Mouse (Mus musculus): ENCODE measurements at regions not wholly inside any gene's neighbourhood (a gene's known extent, or its start where the extent isn't known, plus 50 kb on each side); places are given as distances from the start of the nearest gene placed in this dataset.

DNA sequence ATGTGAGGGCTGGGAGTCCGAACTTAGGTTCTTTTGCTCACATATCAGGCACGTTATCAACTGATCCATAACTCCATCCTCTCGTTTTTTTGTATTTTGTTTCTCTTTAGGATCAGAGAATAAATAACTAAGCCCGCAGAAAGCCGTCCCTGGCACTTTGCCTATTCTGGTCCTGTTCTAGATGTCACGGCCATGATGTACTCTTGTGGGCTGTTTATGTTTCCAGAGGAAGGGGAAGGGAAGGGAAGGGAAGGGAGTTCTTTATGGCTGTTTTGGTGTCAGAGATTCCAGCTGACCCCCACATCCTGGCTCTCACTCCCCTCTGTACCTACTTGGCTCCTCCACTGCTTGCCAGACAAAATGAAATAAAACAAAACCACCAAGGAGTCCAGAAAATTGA, 272.1 kb upstream of the Gadl1 start:
- Histone ChIP-seq H3K4me3 (ENCODE audit: low read depth, low read length) (no peak overlapping the region), H3K9ac (ENCODE audit: low read depth, low read length) (no peak overlapping the region), H3K36me3 (ENCODE audit: control insufficient read depth, insufficient read depth, low read length) (no peaks in the 10 kb centered on the region), H3K27ac (ENCODE audit: low read depth, low read length) (no peak overlapping the region), H3K4me1 (ENCODE audit: control insufficient read depth, insufficient read depth, low read length) (no peaks in the 10 kb centered on the region), H3K4me2 (no peak overlapping the region), H3K9me3 (replicated peaks; ENCODE audit: control insufficient read depth, low read length) (no peaks in the 10 kb centered on the region), H3K27me3 (ENCODE audit: control insufficient read depth, insufficient read depth, low read length) (no peaks in the 10 kb centered on the region)
- ATAC-seq (replicated peaks; ENCODE audit: insufficient number of reproducible peaks, low FRiP score, low TSS enrichment): no peak
- 67% methylated on average over 6 of the region's 6 CpGs for WGBS (ENCODE audit: insufficient replicate concordance)

DNA sequence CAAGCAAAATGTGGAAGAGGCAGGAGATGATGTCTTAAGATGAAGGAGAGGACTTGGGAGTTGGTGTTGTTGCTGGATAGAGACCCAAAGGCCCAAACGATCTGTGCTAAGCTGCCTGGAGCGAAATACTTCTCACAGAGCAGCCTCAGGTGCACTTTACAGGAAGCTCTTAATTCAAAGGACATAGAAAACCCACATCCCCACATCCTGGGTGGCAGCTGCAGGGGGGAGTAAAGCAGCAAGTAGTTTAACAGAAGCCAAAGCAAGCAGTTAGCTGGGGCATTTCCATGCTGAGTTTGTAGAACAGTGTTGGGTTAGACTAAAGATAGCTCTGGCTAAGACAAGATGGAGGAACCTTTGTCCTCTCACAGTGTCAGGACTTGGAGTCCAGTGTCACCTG, 268.5 kb upstream of the Gadl1 start:
- no peak for ATAC-seq (replicated peaks; ENCODE audit: insufficient number of reproducible peaks, low FRiP score, low TSS enrichment)
- no peaks in the 10 kb centered on the region for H3K4me1 ChIP-seq (ENCODE audit: control insufficient read depth, insufficient read depth, low read length)
- 80% methylated on average over 2 of the region's 2 CpGs for WGBS (ENCODE audit: insufficient replicate concordance)

GRCm38 (mm10) chr9:115642032-115642431, 267.2 kb upstream of the Gadl1 start:
- Histone ChIP-seq H3K27ac (ENCODE audit: low read depth, low read length) (no peak overlapping the region), H3K27me3 (ENCODE audit: control insufficient read depth, insufficient read depth, low read length) (no peaks in the 10 kb centered on the region), H3K4me3 (ENCODE audit: low read depth, low read length) (no peak overlapping the region), H3K36me3 (ENCODE audit: control insufficient read depth, insufficient read depth, low read length) (no peaks in the 10 kb centered on the region), H3K4me2 (no peak overlapping the region), H3K9ac (ENCODE audit: low read depth, low read length) (no peak overlapping the region), H3K4me1 (ENCODE audit: control insufficient read depth, insufficient read depth, low read length) (no peaks in the 10 kb centered on the region), H3K9me3 (replicated peaks; ENCODE audit: control insufficient read depth, low read length) (no peaks in the 10 kb centered on the region)
- ATAC-seq (replicated peaks; ENCODE audit: insufficient number of reproducible peaks, low FRiP score, low TSS enrichment): no peak
- WGBS (ENCODE audit: insufficient replicate concordance): 62% methylated on average over 4 of the region's 4 CpGs

More for the DNA sequence above, 268.5 kb upstream of the Gadl1 start:
- Histone ChIP-seq H3K4me2 (no peak overlapping the region), H3K4me3 (ENCODE audit: low read depth, low read length) (no peak overlapping the region), H3K27ac (ENCODE audit: low read depth, low read length) (no peak overlapping the region), H3K27me3 (ENCODE audit: control insufficient read depth, insufficient read depth, low read length) (no peaks in the 10 kb centered on the region), H3K36me3 (ENCODE audit: control insufficient read depth, insufficient read depth, low read length) (no peaks in the 10 kb centered on the region), H3K9me3 (replicated peaks; ENCODE audit: control insufficient read depth, low read length) (no peaks in the 10 kb centered on the region), H3K9ac (ENCODE audit: low read depth, low read length) (no peak overlapping the region)

- WGBS (ENCODE audit: insufficient replicate concordance): 85% methylated on average over 9 of the region's 9 CpGs
These were observed 264.3 kb upstream of the Gadl1 start for GRCm38 (mm10) chr9:115644953-115645352.

GRCm38 (mm10) chr9:115646226-115646625, 263.0 kb upstream of the Gadl1 start:
- Histone ChIP-seq H3K9me3 (replicated peaks; ENCODE audit: control insufficient read depth, low read length) (no peaks in the 10 kb centered on the region), H3K4me2 (no peak overlapping the region), H3K36me3 (ENCODE audit: control insufficient read depth, insufficient read depth, low read length) (no peaks in the 10 kb centered on the region), H3K4me3 (ENCODE audit: low read depth, low read length) (no peak overlapping the region), H3K9ac (ENCODE audit: low read depth, low read length) (no peak overlapping the region), H3K27ac (ENCODE audit: low read depth, low read length) (no peak overlapping the region), H3K27me3 (ENCODE audit: control insufficient read depth, insufficient read depth, low read length) (no peaks in the 10 kb centered on the region), H3K4me1 (ENCODE audit: control insufficient read depth, insufficient read depth, low read length) (no peaks in the 10 kb centered on the region)
- 62% methylated on average over 7 of the region's 7 CpGs for WGBS (ENCODE audit: insufficient replicate concordance)
- no peak for ATAC-seq (replicated peaks; ENCODE audit: insufficient number of reproducible peaks, low FRiP score, low TSS enrichment)

More at GRCm38 (mm10) chr9:115644953-115645352, 264.3 kb upstream of the Gadl1 start:
- ATAC-seq (replicated peaks; ENCODE audit: insufficient number of reproducible peaks, low FRiP score, low TSS enrichment): no peak
- H3K4me1 ChIP-seq (ENCODE audit: control insufficient read depth, insufficient read depth, low read length): no peaks in the 10 kb centered on the region
- H3K4me3 ChIP-seq (ENCODE audit: low read depth, low read length): no peak overlapping the region
- H3K9me3 ChIP-seq (replicated peaks; ENCODE audit: control insufficient read depth, low read length): no peaks in the 10 kb centered on the region
- no peaks in the 10 kb centered on the region for H3K27me3 ChIP-seq (ENCODE audit: control insufficient read depth, insufficient read depth, low read length)
- no peak overlapping the region for H3K4me2 ChIP-seq
- H3K9ac ChIP-seq (ENCODE audit: low read depth, low read length): no peak overlapping the region
- H3K27ac ChIP-seq (ENCODE audit: low read depth, low read length): no peak overlapping the region
- H3K36me3 ChIP-seq (ENCODE audit: control insufficient read depth, insufficient read depth, low read length): no peaks in the 10 kb centered on the region

DNA sequence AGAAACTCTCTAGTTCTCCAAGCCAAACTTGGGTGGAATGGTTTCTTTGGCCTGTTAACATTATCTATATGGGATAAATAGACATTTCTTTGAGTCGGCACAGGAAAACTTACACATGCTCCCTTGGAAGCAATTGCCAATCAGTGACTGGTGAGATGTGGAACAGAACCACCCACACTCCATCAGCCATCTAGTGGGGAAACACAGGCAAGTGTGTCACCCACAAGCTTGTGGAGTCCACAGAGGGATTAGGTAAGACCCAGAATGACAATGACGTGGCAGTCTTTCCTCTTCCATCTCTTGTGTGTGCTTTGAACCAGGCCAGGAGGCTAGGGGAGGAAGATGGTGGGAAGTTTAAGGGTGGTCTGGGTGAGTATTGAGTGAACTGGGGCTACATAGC, 257.5 kb upstream of the Gadl1 start:
- H3K4me3 ChIP-seq (ENCODE audit: low read depth, low read length): no peak overlapping the region
- WGBS (ENCODE audit: insufficient replicate concordance): 79% methylated on average over 2 of the region's 2 CpGs
- no peaks in the 10 kb centered on the region for H3K36me3 ChIP-seq (ENCODE audit: control insufficient read depth, insufficient read depth, low read length)
- no peaks in the 10 kb centered on the region for H3K9me3 ChIP-seq (replicated peaks; ENCODE audit: control insufficient read depth, low read length)
- no peaks in the 10 kb centered on the region for H3K27me3 ChIP-seq (ENCODE audit: control insufficient read depth, insufficient read depth, low read length)
- no peak overlapping the region for H3K27ac ChIP-seq (ENCODE audit: low read depth, low read length)
- no peaks in the 10 kb centered on the region for H3K4me1 ChIP-seq (ENCODE audit: control insufficient read depth, insufficient read depth, low read length)
- H3K4me2 ChIP-seq: no peak overlapping the region
- H3K9ac ChIP-seq (ENCODE audit: low read depth, low read length): no peak overlapping the region
- no peak for ATAC-seq (replicated peaks; ENCODE audit: insufficient number of reproducible peaks, low FRiP score, low TSS enrichment)

DNA sequence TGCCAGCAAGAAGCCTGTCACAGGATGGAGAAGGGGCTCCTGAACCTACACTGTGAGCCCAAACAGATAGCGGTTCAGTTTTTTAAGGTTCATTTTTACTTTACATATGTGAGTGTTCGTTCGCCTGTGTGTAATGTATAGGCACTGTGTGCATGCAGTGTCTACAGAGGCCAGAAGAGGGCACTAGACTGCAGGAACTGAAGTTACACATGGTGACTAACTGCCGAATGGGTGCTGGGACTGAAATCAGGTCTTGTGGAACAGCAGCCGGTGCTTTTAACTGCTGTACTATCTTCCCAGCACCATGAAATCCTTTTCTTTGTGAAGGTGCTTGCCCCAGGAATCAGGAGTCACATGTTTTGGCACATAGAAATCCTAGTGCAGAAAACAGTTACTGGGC, 256.1 kb upstream of the Gadl1 start:
- H3K36me3 ChIP-seq (ENCODE audit: control insufficient read depth, insufficient read depth, low read length): no peaks in the 10 kb centered on the region
- H3K4me2 ChIP-seq: no peak overlapping the region
- ATAC-seq (replicated peaks; ENCODE audit: insufficient number of reproducible peaks, low FRiP score, low TSS enrichment): no peak
- 92% methylated on average over 5 of the region's 5 CpGs for WGBS (ENCODE audit: insufficient replicate concordance)
- no peaks in the 10 kb centered on the region for H3K27me3 ChIP-seq (ENCODE audit: control insufficient read depth, insufficient read depth, low read length)
- no peaks in the 10 kb centered on the region for H3K9me3 ChIP-seq (replicated peaks; ENCODE audit: control insufficient read depth, low read length)
- no peaks in the 10 kb centered on the region for H3K4me1 ChIP-seq (ENCODE audit: control insufficient read depth, insufficient read depth, low read length)
- no peak overlapping the region for H3K4me3 ChIP-seq (ENCODE audit: low read depth, low read length)
- H3K9ac ChIP-seq (ENCODE audit: low read depth, low read length): no peak overlapping the region
- H3K27ac ChIP-seq (ENCODE audit: low read depth, low read length): no peak overlapping the region

- 88% methylated on average over 6 of the region's 6 CpGs for WGBS (ENCODE audit: insufficient replicate concordance)
- no peak for ATAC-seq (replicated peaks; ENCODE audit: insufficient number of reproducible peaks, low FRiP score, low TSS enrichment)
These were observed 254.3 kb upstream of the Gadl1 start for GRCm38 (mm10) chr9:115654933-115655332.

GRCm38 (mm10) chr9:115656538-115656937, 252.7 kb upstream of the Gadl1 start:
- 63% methylated on average over 2 of the region's 2 CpGs for WGBS (ENCODE audit: insufficient replicate concordance)
- Histone ChIP-seq H3K9me3 (replicated peaks; ENCODE audit: control insufficient read depth, low read length) (no peaks in the 10 kb centered on the region), H3K9ac (ENCODE audit: low read depth, low read length) (no peak overlapping the region), H3K4me1 (ENCODE audit: control insufficient read depth, insufficient read depth, low read length) (no peaks in the 10 kb centered on the region), H3K27ac (ENCODE audit: low read depth, low read length) (no peak overlapping the region), H3K4me3 (ENCODE audit: low read depth, low read length) (no peak overlapping the region), H3K36me3 (ENCODE audit: control insufficient read depth, insufficient read depth, low read length) (no peaks in the 10 kb centered on the region), H3K27me3 (ENCODE audit: control insufficient read depth, insufficient read depth, low read length) (no peaks in the 10 kb centered on the region), H3K4me2 (no peak overlapping the region)
- no peak for ATAC-seq (replicated peaks; ENCODE audit: insufficient number of reproducible peaks, low FRiP score, low TSS enrichment)

More at GRCm38 (mm10) chr9:115654933-115655332, 254.3 kb upstream of the Gadl1 start:
- H3K4me2 ChIP-seq: no peak overlapping the region
- H3K27me3 ChIP-seq (ENCODE audit: control insufficient read depth, insufficient read depth, low read length): no peaks in the 10 kb centered on the region
- H3K9ac ChIP-seq (ENCODE audit: low read depth, low read length): no peak overlapping the region
- no peaks in the 10 kb centered on the region for H3K4me1 ChIP-seq (ENCODE audit: control insufficient read depth, insufficient read depth, low read length)
- H3K27ac ChIP-seq (ENCODE audit: low read depth, low read length): no peak overlapping the region
- no peaks in the 10 kb centered on the region for H3K36me3 ChIP-seq (ENCODE audit: control insufficient read depth, insufficient read depth, low read length)
- H3K9me3 ChIP-seq (replicated peaks; ENCODE audit: control insufficient read depth, low read length): no peaks in the 10 kb centered on the region
- no peak overlapping the region for H3K4me3 ChIP-seq (ENCODE audit: low read depth, low read length)

Measured in heart, embryonic 11.5 days (tissue).